Mouse (Mus musculus) ES-E14 (cell line): Measurements from ENCODE around the gene Rimkla. TPM values are rescaled to one million over a fixed set of nuclear protein-coding genes. Genes with fewer than 3 reads are reported as not detected.
"Not testable (repeated sequence)": the region's sequence is repeated elsewhere in the genome, so short reads cannot be mapped to it uniquely, and the experiment has no call there.

Source experiments
- DNase-seq: peaks from one replicate; pipeline ENCODE4 v3.0.0-alpha.2; 2013; ENCODE audit warnings: low read depth, low spot score
- H3K27ac ChIP-seq: 2 replicates; pipeline ENCODE4 v1.5.1; 2012; ENCODE audit warnings: low read depth, mild to moderate bottlenecking, low read length, moderate library complexity, mixed read lengths; ENCODE audit not compliant: poor library complexity, insufficient read depth, severe bottlenecking
- H3K36me3 ChIP-seq: 2 replicates; pipeline ENCODE4 v1.6.1; 2012; ENCODE audit warnings: mild to moderate bottlenecking, low read length, moderate library complexity, mixed read lengths; ENCODE audit not compliant: control insufficient read depth, poor library complexity, insufficient read depth, severe bottlenecking
- H3K4me1 ChIP-seq, 2 experiments: fragments of 150-350 bp in 1 of 2; sonication (generic) in 1 of 2; 2 replicates each; pipeline ENCODE4 v1.6.1; 2012; ENCODE audit warnings: low read length in 2 of 2, mild to moderate bottlenecking in 1 of 2, mixed read lengths in 1 of 2; ENCODE audit not compliant: control insufficient read depth in 2 of 2, insufficient read depth in 2 of 2, poor library complexity in 1 of 2
- H3K4me3 ChIP-seq, 2 experiments: fragments of 150-350 bp in 1 of 2; sonication (generic) in 1 of 2; 2 replicates each; pipeline ENCODE4 v1.5.1; 2012; ENCODE audit warnings: low read length in 2 of 2, low read depth in 1 of 2, mild to moderate bottlenecking in 1 of 2, mixed read lengths in 1 of 2; ENCODE audit not compliant: insufficient read depth in 1 of 2, poor library complexity in 1 of 2, severe bottlenecking in 1 of 2
- H3K9ac ChIP-seq: 2 replicates; pipeline ENCODE4 v1.6.1; 2012; ENCODE audit warnings: low read depth, mild to moderate bottlenecking, low read length, mixed read lengths; ENCODE audit not compliant: poor library complexity, insufficient read depth, severe bottlenecking
- H3K9me3 ChIP-seq: fragments of 150-350 bp; sonication (generic); 2 replicates; pipeline ENCODE4 v1.6.1; 2012; ENCODE audit warnings: low read depth, mild to moderate bottlenecking, low read length; ENCODE audit not compliant: control insufficient read depth, insufficient read depth
- CHD2 ChIP-seq: IDR thresholded peaks from 2 replicates; pipeline ENCODE4 v1.6.1; 2014; ENCODE audit warnings: mild to moderate bottlenecking, low read depth, low read length, inconsistent platforms
- HCFC1 ChIP-seq: IDR thresholded peaks from 2 replicates; pipeline ENCODE4 v1.6.1; 2012; ENCODE audit warnings: low read length, inconsistent platforms, borderline replicate concordance; ENCODE audit not compliant: insufficient read depth
- MAFK ChIP-seq: IDR thresholded peaks from 2 replicates; pipeline ENCODE4 v1.6.1; 2014; ENCODE audit warnings: mild to moderate bottlenecking, low read depth, low read length, inconsistent platforms; ENCODE audit not compliant: insufficient read depth
- ZC3H11A ChIP-seq: IDR thresholded peaks from 2 replicates; pipeline ENCODE4 v1.6.1; 2012; ENCODE audit warnings: low read depth, mild to moderate bottlenecking, inconsistent platforms, low read length, borderline replicate concordance
- ZNF384 ChIP-seq: IDR thresholded peaks from 2 replicates; pipeline ENCODE4 v1.6.1; 2012; ENCODE audit warnings: low read depth, low read length, inconsistent platforms
- in situ Hi-C, 2 experiments: fragments of 600-800 bp; cut with MboI; formaldehyde crosslinking; loops; one replicate each; pipeline ENCODE4 v1.15.1; 2025; ENCODE audit warnings: low sequenced_read_pairs in 2 of 2, inconsistent platforms in 1 of 2; ENCODE audit not compliant: unreplicated experiment in 2 of 2
- total RNA-seq: library from RNA; depleted of rRNA; stranded (reverse); fragments of 300-350 nt; gene quantifications from 2 replicates; pipeline ENCODE4 v1.2.3, GENCODE M21; 2012

The Rimkla gene
- total RNA-seq, 1 experiment, result 1.1 TPM

DNA sequence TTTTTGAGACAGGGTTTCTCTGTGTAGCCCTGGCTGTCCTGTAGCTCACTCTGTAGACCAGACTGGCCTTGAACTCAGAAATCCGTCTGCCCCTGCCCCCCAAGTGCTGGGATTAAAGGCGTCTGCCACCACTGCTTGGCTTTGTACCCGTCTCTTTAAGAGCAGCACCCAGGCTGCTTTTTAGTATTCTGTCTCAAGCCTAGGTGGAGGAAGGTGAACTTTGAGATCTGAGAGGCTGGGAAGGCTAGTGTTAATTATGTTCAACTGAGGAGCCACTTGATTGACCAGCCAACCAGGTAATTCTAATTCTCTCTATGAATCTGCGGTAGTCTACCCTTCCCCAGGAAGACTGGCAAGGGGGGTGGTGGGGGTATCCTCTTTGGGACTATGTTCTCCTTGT lies 45.0 kb upstream of the Rimkla start:
- H3K9ac ChIP-seq, result no peak overlapping the region
- in situ Hi-C loops, result no loop called here
- no peak overlapping the region for H3K27ac ChIP-seq
- peaks cover 0 to 12% of the 10 kb centered on the region in 2 experiments; a peak in 2 of 4 replicates for H3K4me1 ChIP-seq
- DNase-seq, result no peak
- no peaks in the 10 kb centered on the region for H3K9me3 ChIP-seq
- TF ChIP-seq ZC3H11A, result no peak
- TF ChIP-seq CHD2, result no peak
- no peak for TF ChIP-seq HCFC1
- no peak for TF ChIP-seq MAFK
- no peak for TF ChIP-seq ZNF384
- H3K36me3 ChIP-seq, result no peaks in the 10 kb centered on the region
- no peak overlapping the region for H3K4me3 ChIP-seq

DNA sequence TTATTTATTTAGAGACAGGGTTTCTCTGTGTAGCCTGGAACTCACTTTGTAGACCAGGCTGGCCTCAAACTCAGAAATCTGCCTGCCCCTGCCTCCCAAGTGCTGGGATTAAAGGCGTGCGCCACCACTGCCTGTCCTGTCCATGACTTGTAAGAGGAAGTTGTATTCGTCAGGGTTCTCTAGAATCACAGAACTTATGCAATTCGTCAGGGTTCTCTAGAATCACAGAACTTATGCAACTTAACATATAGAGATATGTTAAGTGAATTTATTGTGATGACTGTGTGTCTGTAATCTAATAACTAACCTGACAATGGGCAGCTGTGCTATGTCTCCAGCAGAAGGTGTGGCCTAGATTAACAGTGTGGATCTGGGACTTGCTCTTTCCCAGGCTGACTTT lies 44.2 kb upstream of the Rimkla start, which contains the start of gene Foxj3:
TSS of gene Foxj3 (plus strand) at position 390 of the 400 bp plus-strand sequence.
- H3K27ac ChIP-seq, H3K9me3 ChIP-seq, H3K4me3 ChIP-seq, DNase-seq, in situ Hi-C loops, H3K4me1 ChIP-seq, H3K9ac ChIP-seq, H3K36me3 ChIP-seq: not testable (repeated sequence)

GRCm38 (mm10) chr4:119535103-119535502 lies 42.7 kb upstream of the Rimkla start:
- in situ Hi-C loops, result no loop called here
- H3K9me3 ChIP-seq, result no peaks in the 10 kb centered on the region
- 0 out of 4 replicates have a peak, but pooled peaks cover 0 to 5% of the 10 kb centered on the region in 2 experiments for H3K4me1 ChIP-seq
- H3K36me3 ChIP-seq, result no peaks in the 10 kb centered on the region
- no peak overlapping the region for H3K27ac ChIP-seq
- no peak overlapping the region for H3K4me3 ChIP-seq
- no peak overlapping the region for H3K9ac ChIP-seq
- DNase-seq, result no peak
- TF ChIP-seq MAFK, result no peak
- no peak for TF ChIP-seq ZC3H11A
- TF ChIP-seq ZNF384, result no peak
- no peak for TF ChIP-seq CHD2
- TF ChIP-seq HCFC1, result no peak

DNA sequence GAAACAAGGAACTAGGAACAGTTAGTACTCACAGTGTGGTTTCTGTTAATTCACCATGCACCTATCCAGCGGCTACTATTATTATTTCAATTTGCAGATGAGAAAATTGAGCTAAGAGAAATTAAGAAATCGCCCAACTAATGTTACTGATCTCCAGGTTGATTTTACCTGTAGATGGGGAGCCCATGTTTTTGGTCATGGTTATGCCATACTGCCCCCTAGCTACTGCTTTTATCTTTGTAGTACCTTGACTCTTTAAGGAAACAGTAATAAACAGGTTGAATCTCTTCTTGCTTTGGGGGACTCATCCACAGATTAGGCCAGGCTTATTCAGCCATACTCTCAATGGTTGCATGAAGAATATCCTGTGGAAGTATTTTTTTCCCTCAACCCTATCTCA lies 39.4 kb upstream of the Rimkla start:
- in situ Hi-C loops, result no loop called here
- Histone ChIP-seq H3K4me3 (no peak overlapping the region), H3K9ac (no peak overlapping the region), H3K4me1 (no peaks in the 10 kb centered on the region), H3K27ac (no peak overlapping the region), H3K36me3 (no peaks in the 10 kb centered on the region), H3K9me3 (no peaks in the 10 kb centered on the region)
- TF ChIP-seq ZNF384 (no peak), ZC3H11A (no peak), CHD2 (no peak), HCFC1 (no peak), MAFK (no peak)
- no peak for DNase-seq

DNA sequence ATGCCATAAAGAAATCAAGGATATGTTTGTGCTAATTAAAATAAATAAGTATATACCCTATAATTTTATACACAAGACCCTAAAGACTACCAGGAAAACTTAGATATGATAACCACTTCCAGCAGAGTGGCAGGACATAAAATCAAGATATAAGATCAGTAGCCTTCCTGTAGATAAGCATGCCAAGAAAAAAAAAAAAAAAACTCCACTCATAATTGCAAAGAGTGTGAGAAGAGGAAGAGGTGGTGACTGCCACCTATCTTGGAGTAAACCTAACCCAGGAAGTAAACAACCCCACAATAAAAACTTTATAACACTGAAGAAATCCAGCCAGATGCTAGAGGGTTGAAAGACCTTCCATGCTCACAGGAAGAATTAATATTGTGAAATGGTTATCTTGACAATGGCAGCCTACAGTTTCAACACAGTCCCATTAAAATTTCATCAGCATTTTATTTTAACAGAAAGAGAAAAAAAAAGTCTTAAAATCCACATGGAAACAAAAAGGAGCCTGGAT lies 34.0 kb upstream of the Rimkla start:
- Histone ChIP-seq H3K4me3 (no peak overlapping the region), H3K4me1 (no peaks in the 10 kb centered on the region), H3K9ac (no peak overlapping the region), H3K36me3 (no peaks in the 10 kb centered on the region), H3K9me3 (no peaks in the 10 kb centered on the region), H3K27ac (no peak overlapping the region)
- DNase-seq, result no peak
- TF ChIP-seq MAFK (no peak), ZNF384 (no peak), ZC3H11A (no peak), HCFC1 (no peak), CHD2 (no peak)
- in situ Hi-C loops, result no loop called here
